Mouse (Mus musculus) stomach, embryonic 14.5 days (tissue): ENCODE results near the gene Nudt14. TPM values are rescaled to one million over a fixed set of nuclear protein-coding genes. Genes with fewer than 3 reads are reported as not detected.

Experiments used
- ATAC-seq: fragments of 200-750 bp; cut with Nextera tagmentation; 2 replicates; pipeline ENCODE4 v1.8.0; 2017; ENCODE audit warnings: low read depth, moderate TSS enrichment; ENCODE audit not compliant: insufficient number of reproducible peaks, insufficient read depth, low FRiP score
- H3K27ac ChIP-seq: fragments of 300-500 bp; sonication (generic); 2 replicates; pipeline ENCODE4 v1.5.1; 2014; ENCODE audit warnings: mild to moderate bottlenecking, low read length, moderate library complexity, mixed read lengths
- H3K27me3 ChIP-seq: fragments of 300-500 bp; sonication (generic); 2 replicates; pipeline ENCODE4 v1.6.1; 2014; ENCODE audit warnings: low read length, control low read depth, mixed read lengths; ENCODE audit not compliant: control insufficient read depth, insufficient read depth
- H3K36me3 ChIP-seq: fragments of 300-500 bp; sonication (generic); 2 replicates; pipeline ENCODE4 v1.6.1; 2014; ENCODE audit warnings: mild to moderate bottlenecking, control low read depth, low read length, moderate library complexity, mixed read lengths; ENCODE audit not compliant: control insufficient read depth, insufficient read depth
- H3K4me1 ChIP-seq: fragments of 300-500 bp; sonication (generic); 2 replicates; pipeline ENCODE4 v1.6.1; 2014; ENCODE audit warnings: low read length, control low read depth, mixed read lengths; ENCODE audit not compliant: control insufficient read depth, insufficient read depth
- H3K4me2 ChIP-seq: fragments of 300-500 bp; sonication (generic); replicated peaks from 2 replicates; pipeline ENCODE4 v1.6.1; 2014; ENCODE audit warnings: low read depth, low read length, control low read depth
- H3K4me3 ChIP-seq: fragments of 300-500 bp; sonication (generic); 2 replicates; pipeline ENCODE4 v1.5.1; 2014; ENCODE audit warnings: low read depth, low read length, control low read depth
- H3K9ac ChIP-seq: fragments of 300-500 bp; sonication (generic); replicated peaks from 2 replicates; pipeline ENCODE4 v1.6.1; 2014; ENCODE audit warnings: low read depth, mild to moderate bottlenecking, control low read depth, low read length, moderate library complexity, mixed read lengths
- H3K9me3 ChIP-seq: fragments of 300-500 bp; sonication (generic); 2 replicates; pipeline ENCODE4 v1.6.1; 2016; ENCODE audit warnings: low read depth, low read length, control low read depth; ENCODE audit not compliant: control insufficient read depth
- WGBS: fragments of 180-500 bp; shearing (Covaris S2); extraction: QIAGEN DNeasy Blood & Tissue Kit; methylation state at CpG from one replicate; pipeline ENCODE4 v1.1.7; 2014; 5-methylcytosine and 5-hydroxymethylcytosine counted together
- polyA plus RNA-seq: library from polyadenylated mRNA; unstranded; fragments of >200 nt; fragmentation: Nextera tagmentation; extraction: Ambion mirVana; gene quantifications from 2 replicates; pipeline ENCODE4 v1.2.1, GENCODE M21; 2014

Nudt14 gene
- polyA plus RNA-seq, 1 experiment from 2014 or later = 125 TPM

GRCm38 (mm10) chr12:112927265-112927664 is 14.7 kb downstream of the Nudt14 start:
- Histone ChIP-seq H3K4me1 (0 out of 2 replicates have a peak, but pooled peaks cover 6% of the 10 kb centered on the region), H3K36me3 (no peaks in the 10 kb centered on the region), H3K4me3 (no peak overlapping the region), H3K9ac (no peak overlapping the region), H3K27me3 (peaks cover 30% of the 10 kb centered on the region), H3K4me2 (no peak overlapping the region), H3K27ac (no peak overlapping the region), H3K9me3 (no peaks in the 10 kb centered on the region)
- WGBS = 67% methylated on average over 14 of the region's 14 CpGs
- no peak for ATAC-seq

GRCm38 (mm10) chr12:112925950-112926349 is 16.0 kb downstream of the Nudt14 start:
- Histone ChIP-seq H3K9me3 (no peaks in the 10 kb centered on the region), H3K4me2 (no peak overlapping the region), H3K36me3 (no peaks in the 10 kb centered on the region), H3K9ac (no peak overlapping the region), H3K4me1 (0 out of 2 replicates have a peak, but pooled peaks cover 6% of the 10 kb centered on the region), H3K27ac (no peak overlapping the region), H3K4me3 (no peak overlapping the region), H3K27me3 (peaks cover 30% of the 10 kb centered on the region)
- 84% methylated on average over 6 of the region's 6 CpGs for WGBS
- no peak for ATAC-seq

GRCm38 (mm10) chr12:112922541-112922940 is 19.4 kb downstream of the Nudt14 start:
- Histone ChIP-seq H3K27me3 (peaks cover 2% of the 10 kb centered on the region), H3K4me1 (no peaks in the 10 kb centered on the region), H3K9me3 (no peaks in the 10 kb centered on the region), H3K27ac (no peak overlapping the region), H3K36me3 (no peaks in the 10 kb centered on the region), H3K4me3 (no peak overlapping the region), H3K4me2 (no peak overlapping the region), H3K9ac (no peak overlapping the region)
- 23% methylated on average over 3 of the region's 3 CpGs for WGBS
- no peak for ATAC-seq

GRCm38 (mm10) chr12:112921518-112921917 is 20.4 kb downstream of the Nudt14 start:
- 81% methylated on average over 12 of the region's 12 CpGs for WGBS
- Histone ChIP-seq H3K27me3 (no peaks in the 10 kb centered on the region), H3K4me3 (no peak overlapping the region), H3K36me3 (no peaks in the 10 kb centered on the region), H3K4me2 (no peak overlapping the region), H3K27ac (no peak overlapping the region), H3K9me3 (no peaks in the 10 kb centered on the region), H3K9ac (no peak overlapping the region), H3K4me1 (no peaks in the 10 kb centered on the region)
- no peak for ATAC-seq

- no peaks in the 10 kb centered on the region for H3K27me3 ChIP-seq
- 51% methylated on average over 8 of the region's 8 CpGs for WGBS
- H3K4me2 ChIP-seq = no peak overlapping the region
- no peak for ATAC-seq
- H3K36me3 ChIP-seq = no peaks in the 10 kb centered on the region
- no peaks in the 10 kb centered on the region for H3K4me1 ChIP-seq
- no peaks in the 10 kb centered on the region for H3K9me3 ChIP-seq
- no peak overlapping the region for H3K27ac ChIP-seq
- H3K4me3 ChIP-seq = no peak overlapping the region
- no peak overlapping the region for H3K9ac ChIP-seq
Observed at GRCm38 (mm10) chr12:112917906-112918305, 24.0 kb downstream of the Nudt14 start.

- Histone ChIP-seq H3K27me3 (no peaks in the 10 kb centered on the region), H3K4me3 (no peak overlapping the region), H3K9ac (no peak overlapping the region), H3K4me1 (no peaks in the 10 kb centered on the region), H3K36me3 (no peaks in the 10 kb centered on the region), H3K4me2 (no peak overlapping the region), H3K9me3 (no peaks in the 10 kb centered on the region), H3K27ac (no peak overlapping the region)
- no peak for ATAC-seq
- 80% methylated on average over 11 of the region's 11 CpGs for WGBS
Observed at GRCm38 (mm10) chr12:112917486-112917885, 24.4 kb downstream of the Nudt14 start.

GRCm38 (mm10) chr12:112916698-112917400 is 25.1 kb downstream of the Nudt14 start:
- no peaks in the 10 kb centered on the region for H3K9me3 ChIP-seq
- H3K4me1 ChIP-seq = no peaks in the 10 kb centered on the region
- WGBS = 84% methylated on average over 16 of the region's 16 CpGs
- no peak overlapping the region for H3K4me2 ChIP-seq
- no peak overlapping the region for H3K9ac ChIP-seq
- no peaks in the 10 kb centered on the region for H3K36me3 ChIP-seq
- no peak for ATAC-seq
- no peak overlapping the region for H3K4me3 ChIP-seq
- H3K27me3 ChIP-seq = no peaks in the 10 kb centered on the region
- no peak overlapping the region for H3K27ac ChIP-seq

GRCm38 (mm10) chr12:112915587-112915986 is 26.3 kb downstream of the Nudt14 start:
- H3K4me3 ChIP-seq = no peak overlapping the region
- WGBS = 78% methylated on average over 13 of the region's 13 CpGs
- H3K9ac ChIP-seq = no peak overlapping the region
- H3K4me2 ChIP-seq = no peak overlapping the region
- H3K9me3 ChIP-seq = no peaks in the 10 kb centered on the region
- no peaks in the 10 kb centered on the region for H3K27me3 ChIP-seq
- ATAC-seq = no peak
- no peak overlapping the region for H3K27ac ChIP-seq
- no peaks in the 10 kb centered on the region for H3K4me1 ChIP-seq
- H3K36me3 ChIP-seq = no peaks in the 10 kb centered on the region

GRCm38 (mm10) chr12:112914527-112914926 is 27.4 kb downstream of the Nudt14 start:
- no peaks in the 10 kb centered on the region for H3K4me1 ChIP-seq
- no peak for ATAC-seq
- no peak overlapping the region for H3K27ac ChIP-seq
- WGBS = 71% methylated on average over 11 of the region's 11 CpGs
- no peak overlapping the region for H3K4me2 ChIP-seq
- no peaks in the 10 kb centered on the region for H3K27me3 ChIP-seq
- no peak overlapping the region for H3K9ac ChIP-seq
- no peaks in the 10 kb centered on the region for H3K36me3 ChIP-seq
- H3K9me3 ChIP-seq = no peaks in the 10 kb centered on the region
- no peak overlapping the region for H3K4me3 ChIP-seq
